Mouse (Mus musculus): ENCODE measurements around the gene Clec4a2. TPM values are rescaled to one million over a fixed set of nuclear protein-coding genes. Genes with fewer than 3 reads are reported as not detected.

The Clec4a2 gene
- 9.5 TPM for polyA plus RNA-seq (2014; fragmentation: Illumina TruSeq; extraction: RNeasy Lipid Tissue Mini Kit (QIAGEN cat#74804); ENCODE audit: low read depth, low replicate concordance)

GRCm38 (mm10) chr6:123106128-123106527 is at the start of gene Clec4a2:
Clec4a2 (plus strand) TSS chr6:123106428.

DNA sequence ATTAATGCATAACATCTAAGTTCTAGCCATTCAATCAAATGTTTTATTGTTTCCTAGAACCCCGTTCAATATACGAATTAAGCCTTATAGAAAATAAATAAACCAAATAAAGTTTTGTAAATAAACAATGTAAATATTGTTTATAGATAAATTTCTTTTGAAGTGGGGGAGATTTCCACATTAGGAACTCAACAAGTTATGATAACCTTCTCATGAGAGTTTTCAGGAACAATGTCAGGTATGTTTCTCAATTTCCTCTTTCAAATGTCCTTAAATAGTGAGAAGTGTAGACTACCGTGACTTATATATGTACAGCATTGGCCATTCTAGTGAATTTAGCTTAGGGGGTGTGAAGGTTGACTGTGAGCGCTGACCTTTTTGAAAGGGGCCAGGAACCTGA is 66.4 kb downstream of the Clec4a2 start, which contains the start of gene Clec4b2:
Gene Clec4b2 (plus strand): TSS at position 301 of the 400 bp plus-strand sequence.

Other genes starting within 250 kb of the Clec4a2 start
- gene Necap1, start 232.0 kb upstream of the Clec4a2 start, polyA plus RNA-seq (2014; fragmentation: Illumina TruSeq; extraction: RNeasy Lipid Tissue Mini Kit (QIAGEN cat#74804); ENCODE audit: low read depth, low replicate concordance), result 31.9 TPM
- gene Clec4a1, start 184.6 kb upstream of the Clec4a2 start, polyA plus RNA-seq (2014; fragmentation: Illumina TruSeq; extraction: RNeasy Lipid Tissue Mini Kit (QIAGEN cat#74804); ENCODE audit: low read depth, low replicate concordance), result 10.0 TPM
- 10.1 TPM for gene Clec4a3, start 153.9 kb upstream of the Clec4a2 start, polyA plus RNA-seq (2014; fragmentation: Illumina TruSeq; extraction: RNeasy Lipid Tissue Mini Kit (QIAGEN cat#74804); ENCODE audit: low read depth, low replicate concordance)
- gene Clec4a4, start 116.1 kb upstream of the Clec4a2 start, polyA plus RNA-seq (2014; fragmentation: Illumina TruSeq; extraction: RNeasy Lipid Tissue Mini Kit (QIAGEN cat#74804); ENCODE audit: low read depth, low replicate concordance), result not detected
- 6.8 TPM for gene Clec4b1, start 56.5 kb upstream of the Clec4a2 start, polyA plus RNA-seq (2014; fragmentation: Illumina TruSeq; extraction: RNeasy Lipid Tissue Mini Kit (QIAGEN cat#74804); ENCODE audit: low read depth, low replicate concordance)
- gene Clec4b2, start 66.5 kb downstream of the Clec4a2 start, polyA plus RNA-seq (2014; fragmentation: Illumina TruSeq; extraction: RNeasy Lipid Tissue Mini Kit (QIAGEN cat#74804); ENCODE audit: low read depth, low replicate concordance), result not detected
- 2.5 TPM for gene Clec4n, start 123.4 kb downstream of the Clec4a2 start, polyA plus RNA-seq (2014; fragmentation: Illumina TruSeq; extraction: RNeasy Lipid Tissue Mini Kit (QIAGEN cat#74804); ENCODE audit: low read depth, low replicate concordance)
- 1.1 TPM for gene Clec4d, start 155.7 kb downstream of the Clec4a2 start, polyA plus RNA-seq (2014; fragmentation: Illumina TruSeq; extraction: RNeasy Lipid Tissue Mini Kit (QIAGEN cat#74804); ENCODE audit: low read depth, low replicate concordance)
- 0.16 TPM for gene Clec4e, start 183.4 kb downstream of the Clec4a2 start, polyA plus RNA-seq (2014; fragmentation: Illumina TruSeq; extraction: RNeasy Lipid Tissue Mini Kit (QIAGEN cat#74804); ENCODE audit: low read depth, low replicate concordance)
- not detected for gene Vmn2r19, start 201.9 kb downstream of the Clec4a2 start, polyA plus RNA-seq (2014; fragmentation: Illumina TruSeq; extraction: RNeasy Lipid Tissue Mini Kit (QIAGEN cat#74804); ENCODE audit: low read depth, low replicate concordance)

Data from adipose tissue, adult 10 weeks (tissue).